Mouse (Mus musculus) liver, adult 2 months (tissue): ENCODE data around the gene Snrpd2. TPM values are rescaled to one million over a fixed set of nuclear protein-coding genes. Genes with fewer than 3 reads are reported as not detected.

Experiments used
- DNase-seq: peaks from one replicate; pipeline ENCODE4 v3.0.0-alpha.2; 2011; ENCODE audit warnings: low read depth, low spot score; ENCODE audit errors: extremely low read depth
- H3K27ac ChIP-seq: fragments of 200-500 bp; replicated peaks from 2 replicates; pipeline ENCODE4 v1.5.1; 2012; ENCODE audit warnings: low read depth, mild to moderate bottlenecking, control low read depth, inconsistent platforms, low read length; ENCODE audit not compliant: insufficient read depth
- H3K27me3 ChIP-seq: fragments of 200-500 bp; 2 replicates; pipeline ENCODE4 v1.6.1; 2012; ENCODE audit warnings: mild to moderate bottlenecking, moderate library complexity, low read length, inconsistent platforms; ENCODE audit not compliant: control insufficient read depth, insufficient read depth
- H3K36me3 ChIP-seq: fragments of 200-500 bp; 2 replicates; pipeline ENCODE4 v1.6.1; 2012; ENCODE audit warnings: low read length, inconsistent platforms; ENCODE audit not compliant: control insufficient read depth, insufficient read depth
- H3K4me1 ChIP-seq: fragments of 200-500 bp; 2 replicates; pipeline ENCODE4 v1.6.1; 2011; ENCODE audit warnings: low read length; ENCODE audit not compliant: control insufficient read depth, insufficient read depth
- H3K4me3 ChIP-seq: fragments of 200-500 bp; 2 replicates; pipeline ENCODE4 v1.5.1; 2011; ENCODE audit warnings: low read depth, mild to moderate bottlenecking, control low read depth, low read length, moderate library complexity; ENCODE audit not compliant: insufficient read depth
- H3K79me2 ChIP-seq: fragments of 200-500 bp; 2 replicates; pipeline ENCODE4 v1.6.1; 2012; ENCODE audit warnings: inconsistent platforms, mild to moderate bottlenecking, low read length, moderate library complexity; ENCODE audit not compliant: control insufficient read depth, insufficient read depth
- H3K9ac ChIP-seq: fragments of 200-500 bp; 2 replicates; pipeline ENCODE4 v1.6.1; 2012; ENCODE audit warnings: low read depth, mild to moderate bottlenecking, control low read depth, inconsistent platforms, low read length
- CTCF ChIP-seq: fragments of 200-500 bp; IDR thresholded peaks from 2 replicates; pipeline ENCODE4 v1.5.1; 2011; ENCODE audit warnings: low read depth, low read length, control low read depth
- POLR2A ChIP-seq: fragments of 200-500 bp; IDR thresholded peaks from 2 replicates; pipeline ENCODE4 v1.6.1; 2011; ENCODE audit warnings: low read length, control low read depth; ENCODE audit not compliant: insufficient read depth; ENCODE audit errors: extremely low read depth
- WGBS: fragments of 180-500 bp; shearing (Covaris S2); methylation state at CpG from one replicate; pipeline ENCODE4 v1.1.7; 2018; 5-methylcytosine and 5-hydroxymethylcytosine counted together
- polyA plus RNA-seq: library from polyadenylated mRNA; depleted of rRNA; stranded (reverse); fragments of >200 nt; gene quantifications from 2 replicates; pipeline ENCODE4 v1.2.3, GENCODE M21; 2012
- total RNA-seq: library from RNA; depleted of rRNA; stranded (reverse); fragments of >200 nt; gene quantifications from 2 replicates; pipeline ENCODE4 v1.2.3, GENCODE M21; 2014

Snrpd2 gene
- total and polyA plus RNA-seq, 2 experiments, result 16.4 to 28.4 TPM

- 86% methylated on average over 3 of the region's 3 CpGs for WGBS
- DNase-seq, result no peak
- H3K27me3 ChIP-seq, result peaks cover 10% of the 10 kb centered on the region; the same call in 1 of the 2 replicates
- H3K36me3 ChIP-seq, result no peaks in the 10 kb centered on the region
- H3K79me2 ChIP-seq, result no peaks in the 10 kb centered on the region
- no peaks in the 10 kb centered on the region for H3K4me1 ChIP-seq
- no peak overlapping the region for H3K9ac ChIP-seq
- no peak overlapping the region for H3K27ac ChIP-seq
- no peak for TF ChIP-seq CTCF
- TF ChIP-seq POLR2A, result no peak
- no peak overlapping the region for H3K4me3 ChIP-seq
These were observed 17.5 kb downstream of the Snrpd2 start for GRCm38 (mm10) chr7:19166990-19167389.

GRCm38 (mm10) chr7:19169506-19169905 is 20.0 kb downstream of the Snrpd2 start:
- H3K36me3 ChIP-seq, result no peaks in the 10 kb centered on the region
- peaks cover 8% of the 10 kb centered on the region; the same call in 1 of the 2 replicates for H3K27me3 ChIP-seq
- no peak for TF ChIP-seq CTCF
- WGBS, result 65% methylated on average over 10 of the region's 10 CpGs
- H3K9ac ChIP-seq, result no peak overlapping the region
- H3K4me3 ChIP-seq, result no peak overlapping the region
- DNase-seq, result no peak
- no peaks in the 10 kb centered on the region for H3K79me2 ChIP-seq
- no peaks in the 10 kb centered on the region for H3K4me1 ChIP-seq
- no peak overlapping the region for H3K27ac ChIP-seq

- no peak overlapping the region for H3K27ac ChIP-seq
- H3K79me2 ChIP-seq, result no peaks in the 10 kb centered on the region
- peaks cover 5% of the 10 kb centered on the region; the same call in 1 of the 2 replicates for H3K27me3 ChIP-seq
- no peak overlapping the region for H3K9ac ChIP-seq
- WGBS, result 60% methylated on average over 8 of the region's 8 CpGs
- H3K36me3 ChIP-seq, result no peaks in the 10 kb centered on the region
- no peaks in the 10 kb centered on the region for H3K4me1 ChIP-seq
- DNase-seq, result no peak
- TF ChIP-seq CTCF (no peak), POLR2A (no peak)
- no peak overlapping the region for H3K4me3 ChIP-seq
These were observed 20.6 kb downstream of the Snrpd2 start for GRCm38 (mm10) chr7:19170142-19170541.

GRCm38 (mm10) chr7:19171831-19172230 is 22.3 kb downstream of the Snrpd2 start:
- Histone ChIP-seq H3K9ac (no peak overlapping the region), H3K4me1 (no peaks in the 10 kb centered on the region), H3K36me3 (no peaks in the 10 kb centered on the region), H3K4me3 (no peak overlapping the region), H3K27me3 (peaks cover 7% of the 10 kb centered on the region), H3K79me2 (no peaks in the 10 kb centered on the region), H3K27ac (no peak overlapping the region)
- DNase-seq, result no peak
- no peak for TF ChIP-seq POLR2A
- no peak for TF ChIP-seq CTCF
- 59% methylated on average over 8 of the region's 8 CpGs for WGBS

GRCm38 (mm10) chr7:19172874-19173273 is 23.4 kb downstream of the Snrpd2 start:
- no peaks in the 10 kb centered on the region for H3K79me2 ChIP-seq
- H3K27me3 ChIP-seq, result peaks cover 8% of the 10 kb centered on the region
- H3K4me1 ChIP-seq, result no peaks in the 10 kb centered on the region
- no peak overlapping the region for H3K4me3 ChIP-seq
- TF ChIP-seq POLR2A (no peak), CTCF (peak; percentile 73)
- no peak overlapping the region for H3K27ac ChIP-seq
- H3K9ac ChIP-seq, result 0 out of 2 replicates have a peak overlapping the region, but pooled peaks have one; percentile 29
- H3K36me3 ChIP-seq, result no peaks in the 10 kb centered on the region
- DNase-seq, result no peak
- WGBS, result 7% methylated on average over 17 of the region's 17 CpGs

- Histone ChIP-seq H3K4me1 (no peaks in the 10 kb centered on the region), H3K27me3 (peaks cover 16% of the 10 kb centered on the region), H3K36me3 (no peaks in the 10 kb centered on the region), H3K79me2 (no peaks in the 10 kb centered on the region), H3K4me3 (no peak within 1 kb of the TSS), H3K27ac (no peak within 1 kb of the TSS), H3K9ac (no peak within 1 kb of the TSS)
- TF ChIP-seq CTCF, result no peak
- TF ChIP-seq POLR2A, result no peak
- WGBS, result 8% methylated on average over 30 of the region's 30 CpGs
- DNase-seq, result peak; percentile 43
These were observed 26.4 kb downstream of the Snrpd2 start, which contains the start of gene Eml2 for GRCm38 (mm10) chr7:19175708-19176515. TSS of gene Eml2 (plus strand) at chr7:19176421.
